10 mouse cellular contexts compared by ENCODE assay signal in genomic region chr6:127335462-127335886, GRCm38 (mm10).
DNase-seq lines count a peak whose midpoint lies in the region; ATAC-seq and TF ChIP-seq lines count a peak whose summit lies in the region.
"Had no signal": no experiment of that assay in that cellular context is flagged by ENCODE, and none has a peak within 500 bp of the region (broad histone marks: within the 10 kb centered on the region; RNA-seq: fewer than 3 reads in every experiment).

No protein-coding gene starts in this region.

- intact Hi-C loops in heart, postnatal 14 days (cut with DNase I), result no loop called here
- intact Hi-C loops in heart, postnatal 36 days (cut with DNase I), result no loop called here
- intact Hi-C loops in left cerebral cortex, adult 2 months (cut with DNase I), result no loop called here

- H3K36me3 ChIP-seq in stomach, embryonic 16.5 days (ENCODE audit: control insufficient read depth, insufficient read depth, low read length), result no peaks in the 10 kb centered on the region
- H3K36me3 ChIP-seq: hindbrain, embryonic 15.5 days had no signal

- peak; percentile 89 for ATAC-seq in stomach, embryonic 16.5 days (ENCODE audit: insufficient read depth, low FRiP score)

- H3K4me1 ChIP-seq in stomach, embryonic 16.5 days (ENCODE audit: control insufficient read depth, insufficient read depth, low read length), result peaks cover 41% of the 10 kb centered on the region

- 48% methylated on average over 7 of the region's 7 CpGs for WGBS in stomach, embryonic 16.5 days

- no peak overlapping the region for H3K4me2 ChIP-seq in stomach, embryonic 16.5 days (ENCODE audit: low read depth, low read length)
- H3K4me2 ChIP-seq: hindbrain, embryonic 15.5 days had no signal

- H3K9me3 ChIP-seq in stomach, embryonic 16.5 days (replicated peaks; ENCODE audit: control insufficient read depth, low read length), result no peaks in the 10 kb centered on the region
- H3K9me3 ChIP-seq: hindbrain, embryonic 15.5 days had no signal

- DNase-seq in heart, adult 11 months, result peak; percentile 96
- DNase-seq in heart, postnatal 14 days, result no peak
- DNase-seq in ovary, adult 18-20 months (ENCODE audit: low spot score), result peak; percentile 40
- no peak for DNase-seq in ovary, postnatal 14 days (ENCODE audit: low spot score)
- peak; percentile 18 to 33 for DNase-seq in heart, postnatal 36 days
- no peak for DNase-seq in left cerebral cortex, adult 2 months (ENCODE audit: extremely low spot score in 1 of 2, low spot score in 2 of 2)
- DNase-seq in thymus, postnatal 25 days, result no peak
- DNase-seq: right cerebral cortex, postnatal 25 days had no signal

- H3K27ac ChIP-seq in stomach, embryonic 16.5 days (ENCODE audit: low read length), result peak overlapping the region; percentile 71
- no peak overlapping the region for H3K27ac ChIP-seq in left cerebral cortex, adult 2 months

- no peak overlapping the region for H3K4me3 ChIP-seq in stomach, embryonic 16.5 days (replicated peaks; ENCODE audit: low read length)
- H3K4me3 ChIP-seq in left cerebral cortex, adult 2 months, result no peak overlapping the region
- H3K4me3 ChIP-seq: hindbrain, embryonic 15.5 days had no signal

- H3K9ac ChIP-seq in stomach, embryonic 16.5 days (ENCODE audit: low read length), result no peak overlapping the region
- H3K9ac ChIP-seq: hindbrain, embryonic 15.5 days had no signal

- no peak for TF ChIP-seq CTCF in left cerebral cortex, adult 2 months (IDR thresholded peaks at IDR 0.05)

- no peaks in the 10 kb centered on the region for H3K27me3 ChIP-seq in stomach, embryonic 16.5 days (ENCODE audit: control insufficient read depth, insufficient read depth, low read length)

Comparison
In these comparisons a context has a peak if more than half of its experiments do, and no peak if none do; other contexts are left out.
1. DNase-seq: peak in heart, adult 11 months (single experiment), ovary, adult 18-20 months (single experiment) and heart, postnatal 36 days (2 of 2); none in heart, postnatal 14 days (0 of 2), ovary, postnatal 14 days (single experiment), left cerebral cortex, adult 2 months (0 of 2) and thymus, postnatal 25 days (single experiment).